Mouse (Mus musculus) NIH3T3 (cell line): Measurements from ENCODE around the gene Acsm1.

Experiments
- DNase-seq: peaks from one replicate; pipeline ENCODE4 v3.0.0-alpha.2; 2012; ENCODE audit warnings: low read depth

The Acsm1 gene

GRCm38 (mm10) chr7:119670925-119671324, 64.1 kb downstream of the Acsm1 start:
- peak; percentile 5 for DNase-seq

GRCm38 (mm10) chr7:119673465-119673864, 66.6 kb downstream of the Acsm1 start:
- DNase-seq, result peak; percentile 74

- peak; percentile 32 for DNase-seq
Measured at GRCm38 (mm10) chr7:119680107-119680506, 73.3 kb downstream of the Acsm1 start.

GRCm38 (mm10) chr7:119682699-119683098, 75.9 kb downstream of the Acsm1 start:
- DNase-seq, result no peak

- DNase-seq, result no peak
Measured at GRCm38 (mm10) chr7:119689726-119690125, 82.9 kb downstream of the Acsm1 start, which contains the start of gene Acsm4. Gene Acsm4 (plus strand): TSS chr7:119690026.

GRCm38 (mm10) chr7:119692302-119692701, 85.5 kb downstream of the Acsm1 start:
- DNase-seq, result no peak

- DNase-seq, result no peak
Measured at GRCm38 (mm10) chr7:119694926-119695325, 88.1 kb downstream of the Acsm1 start.
